Mouse (Mus musculus) myocyte (in vitro differentiated cells): ENCODE measurements around the gene Ostc. TPM values are rescaled to one million over a fixed set of nuclear protein-coding genes. Genes with fewer than 3 reads are reported as not detected.

Experiments used
- H3K27me3 ChIP-seq: one replicate; pipeline ENCODE4 v1.6.1; 2011; ENCODE audit not compliant: control insufficient read depth, insufficient read depth, insufficient read length
- H3K36me3 ChIP-seq: one replicate; pipeline ENCODE4 v1.6.1; 2011; ENCODE audit not compliant: control insufficient read depth, insufficient read depth
- H3K4me2 ChIP-seq: one replicate; pipeline ENCODE4 v1.6.1; 2011; ENCODE audit warnings: low read depth, control low read depth
- H3K4me3 ChIP-seq: one replicate; pipeline ENCODE4 v1.5.1; 2011; ENCODE audit warnings: mild to moderate bottlenecking, control low read depth, moderate library complexity
- H3K79me2 ChIP-seq: one replicate; pipeline ENCODE4 v1.6.1; 2011; ENCODE audit not compliant: control insufficient read depth, insufficient read depth
- H3ac ChIP-seq: one replicate; pipeline ENCODE4 v1.6.1; 2011; ENCODE audit not compliant: control insufficient read depth, insufficient read length
- CEBPB ChIP-seq: IDR thresholded peaks from 2 replicates; pipeline ENCODE4 v1.6.1; 2011; ENCODE audit warnings: mild to moderate bottlenecking, moderate library complexity; ENCODE audit not compliant: poor library complexity, insufficient read depth, severe bottlenecking
- E2F4 ChIP-seq: IDR thresholded peaks from one replicate; pipeline ENCODE4 v1.6.1; 2011; ENCODE audit warnings: mild to moderate bottlenecking, control low read depth, moderate library complexity; ENCODE audit not compliant: insufficient read depth
- MAX ChIP-seq: IDR thresholded peaks from one replicate; pipeline ENCODE4 v1.6.1; 2011; ENCODE audit warnings: low read depth, mild to moderate bottlenecking, control low read depth
- MYOD1 ChIP-seq, 3 experiments: IDR thresholded peaks; one replicate each; pipeline ENCODE4 v1.6.1; 2011; ENCODE audit warnings: control low read depth in 2 of 3, low read depth in 2 of 3, mild to moderate bottlenecking in 2 of 3, moderate library complexity in 1 of 3; ENCODE audit not compliant: insufficient read length in 2 of 3, control insufficient read depth in 1 of 3
- MYOG ChIP-seq, 3 experiments: IDR thresholded peaks; one replicate each; pipeline ENCODE4 v1.6.1; 2011; ENCODE audit warnings: control low read depth in 2 of 3, low read depth in 2 of 3, mild to moderate bottlenecking in 2 of 3; ENCODE audit not compliant: insufficient read length in 2 of 3, control insufficient read depth in 1 of 3, insufficient read depth in 1 of 3
- POLR2A ChIP-seq: IDR thresholded peaks from one replicate; pipeline ENCODE4 v1.6.1; 2011; ENCODE audit warnings: low read depth, mild to moderate bottlenecking, control low read depth, moderate library complexity; ENCODE audit not compliant: insufficient read length
- POLR2AphosphoS2 ChIP-seq: IDR thresholded peaks from one replicate; pipeline ENCODE4 v1.6.1; 2011; ENCODE audit warnings: low read depth, control low read depth; ENCODE audit not compliant: insufficient read length
- REST ChIP-seq: IDR thresholded peaks from one replicate; pipeline ENCODE4 v1.6.1; 2011; ENCODE audit warnings: mild to moderate bottlenecking, control low read depth, moderate library complexity; ENCODE audit not compliant: insufficient read depth, insufficient read length
- SRF ChIP-seq: IDR thresholded peaks from one replicate; pipeline ENCODE4 v1.6.1; 2011; ENCODE audit warnings: low read depth; ENCODE audit not compliant: control insufficient read depth, insufficient read length
- TCF12 ChIP-seq: IDR thresholded peaks from one replicate; pipeline ENCODE4 v1.6.1; 2011; ENCODE audit warnings: mild to moderate bottlenecking, control low read depth; ENCODE audit not compliant: poor library complexity, insufficient read depth, severe bottlenecking
- TCF3 ChIP-seq: IDR thresholded peaks from one replicate; pipeline ENCODE4 v1.6.1; 2011; ENCODE audit warnings: low read depth, control low read depth; ENCODE audit not compliant: insufficient read length
- USF1 ChIP-seq: IDR thresholded peaks from one replicate; pipeline ENCODE4 v1.6.1; 2011; ENCODE audit warnings: low read depth, mild to moderate bottlenecking, control low read depth, moderate library complexity
- polyA plus RNA-seq: library from polyadenylated mRNA; unstranded; fragments of >200 nt; fragmentation: generic; extraction: Trizol; gene quantifications from one replicate; pipeline ENCODE4 v1.2.1, GENCODE M21; 2012; ENCODE audit warnings: missing spikeins

The Ostc gene
- polyA plus RNA-seq, 1 experiment, result 150 TPM

DNA sequence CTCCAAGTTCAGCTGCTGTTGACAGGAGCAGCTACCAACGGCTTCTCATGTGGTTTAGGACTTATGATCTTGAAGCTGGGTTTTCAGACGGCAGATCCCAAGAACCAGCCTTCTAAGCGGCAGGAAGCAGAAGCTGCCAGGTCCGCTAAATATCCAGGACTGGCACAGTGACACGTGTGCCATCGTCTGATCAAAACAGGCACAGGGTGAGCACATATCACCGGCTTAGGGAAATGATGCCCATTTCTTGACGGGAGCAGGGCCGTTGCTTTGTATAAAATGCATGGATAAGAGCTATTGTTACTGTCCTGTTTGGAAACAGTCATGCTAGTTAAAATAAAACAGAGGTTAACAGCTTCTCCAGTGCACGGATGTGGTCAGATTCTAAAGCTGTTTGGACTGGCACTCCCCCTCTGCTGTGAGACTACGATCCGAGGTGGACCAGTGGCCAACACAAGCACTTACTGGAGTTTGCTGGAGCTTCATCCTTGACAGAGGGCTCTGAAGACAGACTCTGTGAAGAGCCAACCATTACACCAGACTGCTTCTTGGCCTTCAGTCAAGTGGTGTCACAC lies 17.6 kb downstream of the Ostc start:
- Histone ChIP-seq H3K4me2 (no peak overlapping the region), H3K4me3 (no peak overlapping the region), H3K27me3 (no peaks in the 10 kb centered on the region), H3K79me2 (no peaks in the 10 kb centered on the region), H3K36me3 (peaks cover 4% of the 10 kb centered on the region), H3ac (no peak overlapping the region)
- TF ChIP-seq POLR2A, result no peak
- TF ChIP-seq MYOG (IDR thresholded peaks at IDR 0.05; ENCODE audit: control insufficient read depth in 1 of 3, insufficient read depth in 1 of 3, insufficient read length in 2 of 3, low read depth in 2 of 3), result peak in 1 of 3 experiments; percentile 72

DNA sequence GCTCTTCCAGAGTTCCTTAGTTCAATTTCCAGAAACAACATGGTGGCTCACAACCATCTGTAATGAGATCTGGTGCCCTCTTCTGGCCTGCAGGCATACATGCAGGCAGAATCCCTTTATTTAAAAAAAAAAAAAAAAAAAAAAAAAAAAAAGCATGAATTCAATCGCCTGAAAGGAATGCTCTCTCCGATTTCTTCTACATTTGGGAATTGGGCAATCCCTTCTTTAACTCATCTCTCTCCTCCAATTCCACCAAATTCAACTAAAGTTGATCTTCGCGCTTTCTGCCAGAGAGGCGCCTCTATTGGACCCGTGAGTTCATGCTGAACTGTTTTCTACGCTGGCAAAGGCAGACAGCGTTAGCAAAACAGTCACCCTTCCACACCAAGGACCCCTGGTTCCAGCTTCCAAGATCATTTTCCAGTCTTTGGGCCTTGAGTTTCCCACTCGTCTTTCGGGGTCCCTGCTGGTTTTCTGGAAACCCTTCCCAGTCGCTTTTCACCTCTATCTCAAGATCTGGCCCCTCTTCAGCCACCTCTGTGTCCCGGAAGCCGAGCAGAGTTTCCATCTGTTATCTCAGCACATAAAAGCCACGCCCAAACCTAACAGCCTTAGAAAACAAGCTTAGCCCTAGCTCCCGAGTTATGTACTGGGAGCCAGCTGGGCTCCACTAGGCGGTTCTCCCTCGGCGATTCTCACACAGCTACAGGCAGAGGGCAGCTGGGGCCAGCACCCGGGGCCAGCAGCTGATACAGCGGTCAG lies 18.2 kb downstream of the Ostc start:
- TF ChIP-seq USF1 (no peak), MAX (no peak), REST (no peak), CEBPB (no peak), POLR2AphosphoS2 (no peak), MYOG (IDR thresholded peaks at IDR 0.05; ENCODE audit: control insufficient read depth in 1 of 3, insufficient read depth in 1 of 3, insufficient read length in 2 of 3, low read depth in 2 of 3) (peak in 2 of 3 experiments; percentile 82 to 86), SRF (no peak), MYOD1 (IDR thresholded peaks at IDR 0.05; ENCODE audit: control insufficient read depth in 1 of 3, insufficient read length in 2 of 3, low read depth in 2 of 3) (peak in 2 of 3 experiments; percentile 52 to 78), E2F4 (no peak), POLR2A (no peak), TCF3 (peak; percentile 53), TCF12 (no peak)
- Histone ChIP-seq H3K4me2 (no peak overlapping the region), H3ac (no peak overlapping the region), H3K4me3 (no peak overlapping the region), H3K36me3 (peaks cover 4% of the 10 kb centered on the region), H3K27me3 (no peaks in the 10 kb centered on the region), H3K79me2 (no peaks in the 10 kb centered on the region)

DNA sequence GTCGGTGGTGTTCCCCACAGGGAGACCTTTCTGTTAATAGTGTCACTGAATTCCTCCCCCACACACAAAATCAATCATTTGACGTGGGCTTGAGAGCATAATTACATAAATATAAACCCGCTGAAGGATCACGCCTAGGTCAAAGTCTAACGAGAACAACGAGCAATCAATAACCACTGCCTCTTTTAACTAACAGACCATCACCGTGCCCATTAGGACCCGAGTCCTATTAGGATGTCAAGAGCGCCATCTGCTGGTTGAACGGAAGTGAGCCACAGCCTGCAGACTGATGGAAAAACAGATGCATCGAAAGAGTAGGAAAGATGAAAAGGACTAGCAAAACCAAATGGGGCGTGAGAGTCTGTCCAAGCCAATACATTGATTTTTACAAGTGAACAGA lies 19.6 kb downstream of the Ostc start:
- H3K27me3 ChIP-seq, result no peaks in the 10 kb centered on the region
- no peak overlapping the region for H3K4me2 ChIP-seq
- no peak overlapping the region for H3ac ChIP-seq
- H3K79me2 ChIP-seq, result no peaks in the 10 kb centered on the region
- no peak overlapping the region for H3K4me3 ChIP-seq
- H3K36me3 ChIP-seq, result peaks cover 4% of the 10 kb centered on the region
- TF ChIP-seq CEBPB, result no peak
- TF ChIP-seq MYOD1 (IDR thresholded peaks at IDR 0.05; ENCODE audit: control insufficient read depth in 1 of 3, insufficient read length in 2 of 3, low read depth in 2 of 3), result no peak
- no peak for TF ChIP-seq E2F4
- TF ChIP-seq REST, result no peak
- no peak for TF ChIP-seq TCF12
- no peak for TF ChIP-seq USF1
- no peak for TF ChIP-seq MYOG (IDR thresholded peaks at IDR 0.05; ENCODE audit: control insufficient read depth in 1 of 3, insufficient read depth in 1 of 3, insufficient read length in 2 of 3, low read depth in 2 of 3)
- TF ChIP-seq POLR2AphosphoS2, result no peak
- no peak for TF ChIP-seq POLR2A
- no peak for TF ChIP-seq SRF
- no peak for TF ChIP-seq TCF3
- no peak for TF ChIP-seq MAX

DNA sequence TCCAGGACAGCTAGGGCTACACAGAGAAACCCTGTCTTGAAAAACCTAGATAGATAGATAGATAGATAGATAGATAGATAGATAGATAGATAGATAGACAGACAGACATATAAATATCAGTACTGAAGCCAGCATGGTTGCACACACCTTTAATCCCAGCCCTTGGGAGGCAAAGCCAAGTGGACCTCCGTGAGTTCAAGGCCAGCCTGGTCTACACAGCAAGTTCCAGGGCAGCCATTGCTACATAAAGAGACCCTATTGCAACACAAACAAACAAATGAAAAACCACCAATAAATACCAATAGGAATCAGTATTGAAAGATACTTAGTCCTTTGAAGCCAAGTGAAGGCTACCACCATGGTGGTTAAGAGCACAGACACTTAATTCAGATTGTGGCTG lies 22.2 kb downstream of the Ostc start:
- Histone ChIP-seq H3K4me3 (no peak overlapping the region), H3K79me2 (no peaks in the 10 kb centered on the region), H3K36me3 (no peaks in the 10 kb centered on the region), H3K27me3 (no peaks in the 10 kb centered on the region), H3K4me2 (no peak overlapping the region), H3ac (no peak overlapping the region)
- TF ChIP-seq MYOG (IDR thresholded peaks at IDR 0.05; ENCODE audit: control insufficient read depth in 1 of 3, insufficient read depth in 1 of 3, insufficient read length in 2 of 3, low read depth in 2 of 3), result no peak

DNA sequence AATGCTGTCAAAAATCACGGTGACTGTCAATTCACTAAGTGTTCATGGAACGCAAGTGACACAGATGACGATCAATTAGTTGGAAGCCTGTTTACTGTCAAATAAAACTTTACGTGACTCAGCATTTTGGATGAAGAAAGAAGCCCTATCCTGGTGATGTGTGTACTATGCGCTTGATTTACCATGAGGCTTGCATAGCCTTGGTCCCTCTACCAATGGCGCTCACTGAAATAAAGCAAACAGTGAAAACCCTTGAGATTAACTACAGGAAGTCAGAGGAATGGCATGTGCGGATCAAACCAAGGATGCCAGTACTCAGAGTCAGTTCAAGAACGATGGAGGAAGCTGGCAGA lies 24.3 kb downstream of the Ostc start:
- no peaks in the 10 kb centered on the region for H3K79me2 ChIP-seq
- TF ChIP-seq MYOD1 (IDR thresholded peaks at IDR 0.05; ENCODE audit: control insufficient read depth in 1 of 3, insufficient read length in 2 of 3, low read depth in 2 of 3), result no peak
- no peak for TF ChIP-seq MAX
- TF ChIP-seq E2F4, result no peak
- TF ChIP-seq REST, result no peak
- TF ChIP-seq TCF12, result no peak
- no peak for TF ChIP-seq POLR2AphosphoS2
- no peak for TF ChIP-seq TCF3
- TF ChIP-seq MYOG (IDR thresholded peaks at IDR 0.05; ENCODE audit: control insufficient read depth in 1 of 3, insufficient read depth in 1 of 3, insufficient read length in 2 of 3, low read depth in 2 of 3), result no peak
- TF ChIP-seq POLR2A, result no peak
- no peak for TF ChIP-seq SRF
- no peak for TF ChIP-seq CEBPB
- no peak for TF ChIP-seq USF1
- no peaks in the 10 kb centered on the region for H3K36me3 ChIP-seq
- no peak overlapping the region for H3K4me3 ChIP-seq
- no peak overlapping the region for H3ac ChIP-seq
- no peaks in the 10 kb centered on the region for H3K27me3 ChIP-seq
- no peak overlapping the region for H3K4me2 ChIP-seq
